Mouse (Mus musculus): ENCODE data around the gene Actr6.

The Actr6 gene

GRCm38 (mm10) chr10:89732001-89732794 is at the start of gene Actr6:
TSS of gene Actr6 (minus strand) at chr10:89732295.
- peak; percentile 93 to 94 for DNase-seq

DNA sequence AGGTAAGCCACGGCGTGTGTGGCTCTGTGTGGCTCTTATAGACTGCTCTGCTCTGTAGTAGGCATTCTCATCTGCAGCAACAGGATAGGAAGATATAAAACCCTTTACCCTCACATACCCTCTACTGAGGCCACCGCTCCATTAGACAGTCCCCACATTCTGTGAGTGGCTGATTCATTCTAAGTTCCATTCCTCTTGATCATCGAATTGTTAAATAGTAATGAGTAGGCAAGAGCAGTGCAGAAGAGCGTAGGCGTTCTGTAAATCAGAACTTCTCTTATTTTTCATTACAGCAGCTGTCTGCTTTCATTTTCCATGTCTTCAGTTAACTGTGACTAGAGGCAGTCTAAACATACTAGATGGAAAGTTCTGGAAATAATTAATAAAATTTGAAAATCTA is 43.9 kb upstream of the Actr6 start:
- DNase-seq: no peak

GRCm38 (mm10) chr10:89771894-89772293 is 39.8 kb upstream of the Actr6 start:
- DNase-seq: no peak

- no peak for DNase-seq
Observed at GRCm38 (mm10) chr10:89769096-89769495, 37.0 kb upstream of the Actr6 start.

DNA sequence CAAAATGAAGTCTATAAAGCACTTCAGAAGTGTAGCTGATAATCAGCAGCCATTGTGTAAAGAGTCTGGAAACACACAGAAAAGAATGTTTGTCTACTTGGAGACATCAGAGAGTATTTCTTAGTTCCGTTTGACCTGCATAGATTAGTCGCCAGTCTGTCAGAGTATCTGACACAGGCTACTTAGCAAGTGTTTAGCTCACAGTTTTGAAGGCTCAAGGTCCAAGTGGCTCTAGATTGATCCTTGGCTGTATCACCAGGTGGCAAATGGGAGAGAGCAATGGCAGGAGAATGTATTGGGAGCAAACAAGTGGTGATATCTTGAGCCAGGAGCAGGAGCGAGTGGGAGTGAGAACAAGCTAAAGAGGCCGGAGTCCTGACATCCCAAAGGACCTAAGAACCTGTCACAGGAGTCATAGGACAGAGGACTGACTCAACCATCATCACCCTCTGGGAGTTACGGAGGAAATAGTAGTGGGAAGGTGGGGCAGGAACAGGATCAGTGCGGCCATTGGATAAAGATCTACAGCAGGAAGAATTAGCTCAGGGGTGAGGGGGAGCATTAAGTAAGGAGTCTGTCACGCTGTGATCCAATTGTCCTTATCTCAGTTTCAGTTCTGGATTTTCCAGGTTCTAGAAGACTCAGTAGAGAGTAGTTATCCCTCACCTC is 36.4 kb upstream of the Actr6 start:
- DNase-seq: no peak

GRCm38 (mm10) chr10:89765790-89766714 is 34.0 kb upstream of the Actr6 start:
- peak; percentile 22 to 52 for DNase-seq

- no peak for DNase-seq
Observed at GRCm38 (mm10) chr10:89764457-89765121, 32.5 kb upstream of the Actr6 start.

- no peak for DNase-seq
Observed at GRCm38 (mm10) chr10:89760772-89761171, 28.7 kb upstream of the Actr6 start.

DNA sequence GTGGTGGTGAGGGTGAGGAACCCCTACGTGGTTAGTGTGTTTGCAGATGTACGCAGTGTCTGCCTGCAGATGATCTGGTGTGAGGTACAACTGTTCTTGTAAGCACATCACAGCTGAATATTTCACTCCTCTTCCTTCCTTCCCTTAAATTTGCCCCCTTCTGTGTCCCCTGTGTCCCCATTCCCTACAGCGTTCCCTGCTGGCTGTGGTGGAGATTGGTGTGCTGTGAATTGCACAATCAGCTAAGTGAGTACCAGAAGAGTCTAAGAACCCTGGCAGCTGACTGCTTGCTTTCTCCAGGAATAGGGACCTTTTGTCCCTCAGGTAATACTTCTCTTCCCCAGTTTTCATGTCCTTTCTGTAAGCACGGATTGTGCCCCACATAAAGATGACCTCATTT is 23.1 kb upstream of the Actr6 start:
- DNase-seq: no peak

DNA sequence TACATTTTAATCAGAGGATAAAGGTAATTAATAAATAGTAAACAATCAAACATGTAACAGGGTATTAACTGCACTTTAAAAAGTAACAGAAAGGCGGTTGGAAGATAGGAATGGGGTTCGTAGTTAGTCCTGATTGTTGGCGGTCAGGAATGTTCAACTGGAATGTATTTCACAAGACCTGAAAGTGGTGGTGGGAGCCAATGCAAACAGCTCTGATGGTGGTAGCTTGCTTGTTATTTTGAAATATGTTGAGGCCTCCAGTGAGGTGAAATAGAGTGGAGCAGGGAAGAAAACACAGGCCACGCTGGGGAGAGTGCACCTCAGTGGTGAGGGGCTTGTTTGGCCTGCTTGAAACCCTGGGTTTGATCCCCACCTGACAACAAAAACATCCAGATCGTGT is 19.0 kb upstream of the Actr6 start:
- DNase-seq: no peak

- DNase-seq: no peak
Observed at GRCm38 (mm10) chr10:89748619-89749018, 16.5 kb upstream of the Actr6 start.

DNA sequence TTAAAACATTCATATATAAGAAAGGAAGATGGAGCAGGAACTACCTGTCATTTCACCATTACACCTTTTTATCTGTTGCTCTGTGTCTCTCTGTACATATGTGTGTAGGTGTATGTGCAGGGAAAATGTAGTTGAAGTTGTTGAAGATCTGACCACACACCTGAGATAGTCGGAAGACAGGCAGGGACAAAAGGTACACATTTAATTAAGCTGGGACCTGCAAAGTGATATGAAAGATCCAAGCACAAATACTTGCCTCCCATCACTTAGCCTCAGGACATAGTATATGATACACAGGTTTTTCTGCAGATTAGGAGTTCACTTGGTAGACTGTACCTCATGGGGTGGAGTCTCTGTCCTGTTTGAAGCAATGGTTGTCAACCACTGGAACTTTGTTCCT is 15.8 kb upstream of the Actr6 start:
- DNase-seq: no peak

GRCm38 (mm10) chr10:89747221-89747905 is 15.3 kb upstream of the Actr6 start:
- no peak for DNase-seq

- DNase-seq: no peak
Observed at GRCm38 (mm10) chr10:89746581-89746980, 14.5 kb upstream of the Actr6 start.

DNA sequence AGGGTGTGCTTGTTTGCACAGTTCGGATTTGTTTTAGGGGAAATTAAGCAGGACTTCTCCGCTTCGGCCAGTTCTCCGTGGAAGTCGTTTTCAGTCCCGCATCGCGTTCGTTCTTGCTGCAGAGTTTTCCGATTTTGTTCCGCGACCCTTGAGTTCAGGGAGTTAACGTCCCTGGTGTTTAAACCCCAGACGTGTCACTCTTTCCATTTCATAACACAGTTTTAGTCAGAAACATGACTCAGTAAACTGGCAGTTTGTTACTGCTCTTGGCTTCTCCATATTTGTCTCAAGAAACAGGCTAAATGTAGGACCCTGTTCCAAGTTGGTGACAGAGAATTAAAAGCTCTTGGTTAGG is 13.5 kb upstream of the Actr6 start:
- DNase-seq: no peak

- peak; percentile 88 to 94 for DNase-seq
Observed at GRCm38 (mm10) chr10:89744871-89745665, 13.0 kb upstream of the Actr6 start, which contains the start of gene Uhrf1bp1l. TSS of gene Uhrf1bp1l (plus strand) at chr10:89744991.

DNA sequence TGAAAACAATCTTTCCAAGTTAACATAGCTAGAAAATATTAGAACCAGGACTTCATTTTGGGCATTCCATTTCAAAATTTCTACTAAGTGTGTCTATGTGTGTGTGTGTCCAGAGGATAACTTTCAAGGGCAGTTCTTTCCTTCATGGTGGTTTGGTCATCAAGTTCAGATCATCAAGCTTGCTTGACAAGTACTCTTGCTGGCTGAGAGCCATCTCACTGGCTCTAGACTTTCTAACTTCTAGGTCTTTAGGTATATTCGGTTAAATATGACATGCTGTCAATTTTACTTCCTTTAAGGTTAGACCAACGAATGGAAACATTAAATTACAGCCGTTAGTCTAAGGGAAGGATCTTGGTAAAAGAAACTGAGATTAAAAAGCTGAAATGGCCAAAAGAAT is 12.2 kb upstream of the Actr6 start:
- DNase-seq: no peak

GRCm38 (mm10) chr10:89743266-89743665 is 11.2 kb upstream of the Actr6 start:
- DNase-seq: no peak

- DNase-seq: no peak
Observed at GRCm38 (mm10) chr10:89740995-89741394, 8.9 kb upstream of the Actr6 start.

DNA sequence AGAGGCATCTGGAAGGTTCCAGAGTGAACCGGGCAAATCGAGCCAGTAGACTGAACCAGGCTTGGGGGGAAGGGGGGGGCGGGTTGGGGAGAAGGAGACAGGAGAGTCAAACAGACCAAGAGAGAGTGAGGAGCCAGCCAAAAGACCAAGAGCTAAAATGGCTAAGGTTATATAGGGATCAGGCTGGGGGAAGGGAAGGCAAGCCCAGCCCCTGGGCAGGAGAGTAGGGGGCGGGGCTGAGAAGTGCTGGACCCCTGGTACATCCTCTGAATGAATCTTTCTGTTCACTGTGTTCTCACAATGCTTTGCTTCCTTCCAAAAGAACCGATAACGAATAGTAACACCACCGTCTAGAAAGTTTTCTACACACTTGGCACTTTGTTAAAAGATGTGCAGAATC is 7.6 kb upstream of the Actr6 start:
- no peak for DNase-seq

- DNase-seq: no peak
Observed at GRCm38 (mm10) chr10:89738395-89738794, 6.3 kb upstream of the Actr6 start.

Data from thymus, postnatal 36 days (tissue).